ENCODE assay signal across 26 mouse cellular contexts in the genomic region with DNA sequence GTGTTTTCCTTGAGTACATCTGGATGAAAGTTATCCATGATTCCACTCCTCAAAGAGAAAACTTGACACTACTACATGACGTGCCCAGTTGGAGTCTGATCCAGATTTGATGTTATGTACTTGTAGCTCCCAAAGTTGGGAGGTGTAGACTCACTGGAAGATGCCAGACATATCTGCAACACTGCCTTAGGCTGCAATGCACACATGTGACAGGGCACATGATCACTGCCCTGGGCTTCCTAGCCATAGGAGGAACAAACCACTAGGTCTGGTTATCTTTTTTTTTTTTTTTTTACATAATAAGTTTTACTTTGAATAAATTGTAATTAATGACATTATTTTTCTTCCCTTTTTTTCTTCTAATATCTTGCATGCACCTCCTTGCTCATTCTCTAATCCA.
A peak's percentile ranks its signal among the peaks of the same experiment; 100 is the strongest.
DNase-seq lines count a peak whose midpoint lies in the region; ATAC-seq and TF ChIP-seq lines count a peak whose summit lies in the region.
"Had no signal": no experiment of that assay in that cellular context is flagged by ENCODE, and none has a peak within 500 bp of the region (broad histone marks: within the 10 kb centered on the region; RNA-seq: fewer than 3 reads in every experiment).

No protein-coding gene starts in this region.

- no peaks in the 10 kb centered on the region for H3K36me3 ChIP-seq in liver, embryonic 11.5 days (ENCODE audit: control insufficient read depth, insufficient read depth, low read length)
- no peaks in the 10 kb centered on the region for H3K36me3 ChIP-seq in liver, embryonic 12.5 days
- H3K36me3 ChIP-seq in MEL (ENCODE audit: control insufficient read depth in 1 of 2, insufficient read depth in 2 of 2, low read length in 2 of 2), result peaks cover 0 to 29% of the 10 kb centered on the region in 2 experiments; a peak in 2 of 4 replicates
- H3K36me3 ChIP-seq: embryonic facial prominence, embryonic 13.5 days; embryonic facial prominence, embryonic 15.5 days; forebrain, embryonic 10.5 days; forebrain, embryonic 12.5 days; G1E had no signal

- no peak for TF ChIP-seq POLR2A in MEL (IDR thresholded peaks at IDR 0.05; ENCODE audit: control insufficient read depth in 1 of 2, insufficient read depth in 1 of 2, low read depth in 1 of 2, low read length in 2 of 2, poor library complexity in 1 of 2)

- no peak for ATAC-seq in liver, embryonic 11.5 days (replicated peaks; ENCODE audit: low FRiP score)
- no peak for ATAC-seq in liver, embryonic 12.5 days
- ATAC-seq: CD4-positive, CD25-positive, alpha-beta regulatory T cell, adult 4 months; forebrain, embryonic 14.5 days; forebrain, embryonic 16.5 days had no signal

- H3K27me3 ChIP-seq in liver, embryonic 11.5 days (replicated peaks; ENCODE audit: control insufficient read depth, insufficient read depth, low read length), result no peaks in the 10 kb centered on the region
- H3K27me3 ChIP-seq in liver, embryonic 12.5 days (replicated peaks), result no peaks in the 10 kb centered on the region
- H3K27me3 ChIP-seq in MEL (ENCODE audit: control insufficient read depth in 1 of 2, insufficient read depth in 2 of 2, low read length in 2 of 2), result peaks cover 2 to 7% of the 10 kb centered on the region in 2 experiments; a peak in 3 of 4 replicates
- H3K27me3 ChIP-seq: CH12.LX; embryonic facial prominence, embryonic 13.5 days; embryonic facial prominence, embryonic 15.5 days; forebrain, embryonic 12.5 days had no signal

- TF ChIP-seq CTCF in MEL (IDR thresholded peaks at IDR 0.05 in 2 of 3, conservative IDR thresholded peaks at IDR 0.05 in 1 of 3; ENCODE audit: control insufficient read depth in 1 of 3, insufficient read depth in 1 of 3, low read depth in 2 of 3, low read length in 3 of 3, poor library complexity in 1 of 3, severe bottlenecking in 1 of 3), result no peak

- no peaks in the 10 kb centered on the region for H3K9me3 ChIP-seq in liver, embryonic 11.5 days (ENCODE audit: control insufficient read depth, low read length)
- H3K9me3 ChIP-seq in liver, embryonic 12.5 days (replicated peaks), result no peaks in the 10 kb centered on the region
- H3K9me3 ChIP-seq in MEL (replicated peaks; ENCODE audit: insufficient read depth, low read length), result no peaks in the 10 kb centered on the region
- H3K9me3 ChIP-seq: embryonic facial prominence, embryonic 13.5 days; embryonic facial prominence, embryonic 15.5 days; forebrain, embryonic 10.5 days; forebrain, embryonic 12.5 days; G1E had no signal

- H3K4me3 ChIP-seq in liver, embryonic 11.5 days (ENCODE audit: low read depth, low read length), result no peak overlapping the region
- H3K4me3 ChIP-seq in liver, embryonic 12.5 days, result no peak overlapping the region
- no peak overlapping the region for H3K4me3 ChIP-seq in MEL (ENCODE audit: control insufficient read depth in 1 of 2, insufficient read depth in 1 of 2, low read depth in 2 of 2, low read length in 2 of 2)
- H3K4me3 ChIP-seq: embryonic facial prominence, embryonic 13.5 days; embryonic facial prominence, embryonic 15.5 days; erythroblast, embryonic 14.5 days; forebrain, embryonic 10.5 days; forebrain, embryonic 12.5 days had no signal

- H3K4me1 ChIP-seq in liver, embryonic 11.5 days (replicated peaks; ENCODE audit: control insufficient read depth, insufficient read depth, low read length), result peaks cover 23% of the 10 kb centered on the region
- peaks cover 44% of the 10 kb centered on the region for H3K4me1 ChIP-seq in liver, embryonic 12.5 days
- peaks cover 26 to 38% of the 10 kb centered on the region in 2 experiments for H3K4me1 ChIP-seq in MEL (ENCODE audit: control insufficient read depth in 1 of 2, insufficient read depth in 2 of 2, low read length in 2 of 2)

- peak; percentile 79 for DNase-seq in heart, adult 11 months
- no peak for DNase-seq in heart, adult 8-10 months (ENCODE audit: low spot score)
- peak; percentile 5 for DNase-seq in liver, embryonic 11.5 days (ENCODE audit: low spot score)
- DNase-seq in MEL (ENCODE audit: low read depth, low spot score), result peak; percentile 20
- DNase-seq: adrenal gland, adult 2 months; adrenal gland, postnatal 10 days; adrenal gland, postnatal 25 days; B cell, adult 2 months; cerebellum, adult 11 months; cerebellum, adult 18-20 months; cerebellum, adult 8-10 months; cerebellum, adult 9-11 months; cerebellum, postnatal 14 days; cerebellum, postnatal 36 days; embryo, embryonic 11 days had no signal

- H3K79me2 ChIP-seq in MEL (ENCODE audit: control insufficient read depth, insufficient read depth, low read length, poor library complexity), result no peaks in the 10 kb centered on the region; the same call in 1 of the 2 replicates

- TF ChIP-seq RAD21 in MEL (IDR thresholded peaks at IDR 0.05; ENCODE audit: low read depth, low read length), result no peak

- no peak overlapping the region for H3K27ac ChIP-seq in liver, embryonic 11.5 days (ENCODE audit: low read depth, low read length)
- no peak overlapping the region for H3K27ac ChIP-seq in liver, embryonic 12.5 days
- no peak overlapping the region for H3K27ac ChIP-seq in MEL (ENCODE audit: control insufficient read depth, low read depth, low read length)
- H3K27ac ChIP-seq: embryonic facial prominence, embryonic 13.5 days; embryonic facial prominence, embryonic 15.5 days; forebrain, embryonic 10.5 days; forebrain, embryonic 12.5 days had no signal

- no peak overlapping the region for H3K9ac ChIP-seq in liver, embryonic 11.5 days (ENCODE audit: low read depth, low read length)
- no peak overlapping the region for H3K9ac ChIP-seq in liver, embryonic 12.5 days
- H3K9ac ChIP-seq in MEL (ENCODE audit: control insufficient read depth, low read depth, low read length, poor library complexity, severe bottlenecking), result no peak overlapping the region
- H3K9ac ChIP-seq: embryonic facial prominence, embryonic 13.5 days; embryonic facial prominence, embryonic 15.5 days; forebrain, embryonic 12.5 days had no signal

- no peak for TF ChIP-seq EP300 in MEL (IDR thresholded peaks at IDR 0.05; ENCODE audit: low read depth in 1 of 2, low read length in 2 of 2)

- WGBS in liver, embryonic 11.5 days, result 81% methylated on average over 1 of the region's 1 CpGs
- WGBS in liver, embryonic 12.5 days (ENCODE audit: insufficient replicate concordance), result 69% methylated on average over 1 of the region's 1 CpGs

- H3K4me2 ChIP-seq in liver, embryonic 11.5 days, result no peak overlapping the region
- no peak overlapping the region for H3K4me2 ChIP-seq in liver, embryonic 12.5 days
- H3K4me2 ChIP-seq: embryonic facial prominence, embryonic 13.5 days; embryonic facial prominence, embryonic 15.5 days; forebrain, embryonic 12.5 days had no signal

TF ChIP-seq in MEL, 35 proteins besides CTCF, POLR2A, EP300 and RAD21:
- TF ChIP-seq TAL1 (IDR thresholded peaks at IDR 0.05; ENCODE audit: low read length) (no peak), GABPA (IDR thresholded peaks at IDR 0.05; ENCODE audit: low read depth, low read length) (no peak), USF1 (IDR thresholded peaks at IDR 0.05; ENCODE audit: low read depth, low read length) (peak; percentile 84), MAX (IDR thresholded peaks at IDR 0.05; ENCODE audit: low read length) (no peak), HCFC1 (IDR thresholded peaks at IDR 0.05; ENCODE audit: low read depth, low read length) (no peak), ZNF384 (IDR thresholded peaks at IDR 0.05; ENCODE audit: low read depth, low read length) (peak; percentile 58), ELF1 (IDR thresholded peaks at IDR 0.05; ENCODE audit: low read depth, low read length) (no peak), CHD1 (IDR thresholded peaks at IDR 0.05; ENCODE audit: low read depth, low read length) (no peak), CHD2 (IDR thresholded peaks at IDR 0.05; ENCODE audit: low read length) (no peak), MYB (IDR thresholded peaks at IDR 0.05; ENCODE audit: low read depth, low read length) (no peak), MAFK (IDR thresholded peaks at IDR 0.05; ENCODE audit: borderline replicate concordance, low read depth, low read length) (no peak), USF2 (IDR thresholded peaks at IDR 0.05; ENCODE audit: borderline replicate concordance in 1 of 2, insufficient read depth in 1 of 2, low read depth in 1 of 2, low read length in 2 of 2) (0 out of 4 replicates have a peak, but pooled peaks of 1 of the 2 experiments have one; percentile 49), JUND (IDR thresholded peaks at IDR 0.05; ENCODE audit: low read depth, low read length) (no peak)
